Mouse (Mus musculus) heart, embryonic 13.5 days (tissue): Measurements from ENCODE around the gene Ets2. TPM values are rescaled to one million over a fixed set of nuclear protein-coding genes. Genes with fewer than 3 reads are reported as not detected.
"Not testable (repeated sequence)": the region's sequence is repeated elsewhere in the genome, so short reads cannot be mapped to it uniquely, and the experiment has no call there.

Source experiments
- ATAC-seq: fragments of 200-750 bp; cut with Nextera tagmentation; 2 replicates; pipeline ENCODE4 v1.8.0; 2017; ENCODE audit warnings: moderate TSS enrichment; ENCODE audit not compliant: insufficient number of reproducible peaks, low FRiP score, low TSS enrichment; ENCODE audit errors: extremely low read depth
- H3K27ac ChIP-seq: fragments of 300-500 bp; sonication (generic); replicated peaks from 2 replicates; pipeline ENCODE4 v1.5.1; 2015; ENCODE audit warnings: moderate library complexity, mild to moderate bottlenecking, inconsistent platforms
- H3K27me3 ChIP-seq: fragments of 300-500 bp; sonication (generic); replicated peaks from 2 replicates; pipeline ENCODE4 v1.6.1; 2015; ENCODE audit warnings: mild to moderate bottlenecking, inconsistent platforms
- H3K36me3 ChIP-seq: fragments of 300-500 bp; sonication (generic); 2 replicates; pipeline ENCODE4 v1.6.1; 2015; ENCODE audit warnings: mild to moderate bottlenecking, inconsistent platforms
- H3K4me1 ChIP-seq: fragments of 300-500 bp; sonication (generic); 2 replicates; pipeline ENCODE4 v1.6.1; 2015; ENCODE audit warnings: inconsistent platforms
- H3K4me2 ChIP-seq: fragments of 300-500 bp; sonication (generic); 2 replicates; pipeline ENCODE4 v1.6.1; 2015; ENCODE audit warnings: inconsistent platforms, mild to moderate bottlenecking, moderate library complexity
- H3K4me3 ChIP-seq: fragments of 300-500 bp; sonication (generic); 2 replicates; pipeline ENCODE4 v1.5.1; 2015; ENCODE audit warnings: moderate library complexity, mild to moderate bottlenecking, inconsistent platforms
- H3K9ac ChIP-seq: fragments of 300-500 bp; sonication (generic); 2 replicates; pipeline ENCODE4 v1.6.1; 2015; ENCODE audit warnings: inconsistent platforms, mild to moderate bottlenecking, moderate library complexity
- H3K9me3 ChIP-seq: fragments of 300-500 bp; sonication (generic); 2 replicates; pipeline ENCODE4 v1.6.1; 2016; ENCODE audit warnings: inconsistent platforms
- WGBS: fragments of 180-500 bp; shearing (Covaris S2); methylation state at CpG from one replicate; pipeline ENCODE4 v1.1.7; 2015; ENCODE audit warnings: mixed read lengths; 5-methylcytosine and 5-hydroxymethylcytosine counted together
- polyA plus RNA-seq: library from polyadenylated mRNA; unstranded; fragments of >200 nt; fragmentation: Nextera tagmentation; extraction: Ambion mirVana; gene quantifications from 2 replicates; pipeline ENCODE4 v1.2.1, GENCODE M21; 2015

The Ets2 gene
- polyA plus RNA-seq, 1 experiment from 2014 or later, result 44.9 TPM

DNA sequence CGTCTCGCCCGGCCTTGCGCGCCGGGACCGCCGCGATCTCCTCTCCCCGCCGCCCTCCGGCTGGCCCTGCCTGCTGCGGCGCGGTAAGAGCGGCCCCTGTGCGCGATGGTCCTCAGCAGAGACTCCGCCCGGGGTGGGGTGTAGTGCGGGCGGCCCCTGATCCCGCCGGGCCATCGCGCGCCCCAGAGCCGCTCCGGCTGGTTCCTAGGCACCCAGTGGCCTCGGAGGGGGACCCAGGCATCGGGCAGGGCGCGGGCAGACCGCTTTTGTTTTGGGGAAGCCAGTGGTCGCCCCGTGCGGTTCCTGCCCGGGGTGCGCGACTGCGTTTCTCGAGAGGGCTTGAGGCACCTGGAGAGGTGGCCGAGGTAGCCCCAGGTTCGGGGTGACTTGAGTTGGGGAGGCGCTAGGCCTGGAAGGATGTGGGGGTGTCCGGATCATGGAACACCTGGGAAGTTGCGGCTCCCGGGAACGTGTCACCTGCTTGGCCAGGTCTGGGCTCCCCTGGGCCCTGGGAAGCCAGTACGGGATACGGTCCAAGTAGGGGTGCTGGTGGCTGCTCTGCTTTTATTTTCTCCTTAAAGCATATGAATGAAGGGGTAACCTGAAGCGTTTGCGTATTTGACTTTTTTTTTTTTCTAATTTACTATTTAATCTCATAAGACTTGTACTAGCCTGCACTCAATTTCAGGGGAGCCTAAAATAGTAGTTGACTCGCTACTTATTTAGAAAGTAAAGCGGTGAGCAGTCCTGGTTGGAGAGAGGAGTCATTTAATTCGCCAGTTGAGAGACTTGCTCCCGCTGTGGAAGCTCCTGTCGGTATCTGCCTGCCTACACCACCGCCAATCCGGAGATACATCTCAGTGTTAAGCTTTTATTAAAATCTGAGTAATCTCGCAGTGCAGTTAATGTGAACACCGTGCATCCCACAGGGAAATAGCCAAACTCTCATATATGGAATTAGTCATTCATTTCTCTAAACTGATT lies 979 bp downstream of the Ets2 start:
- Histone ChIP-seq H3K36me3 (peaks cover 22% of the 10 kb centered on the region), H3K4me1 (peaks cover 37% of the 10 kb centered on the region), H3K4me3 (peak overlapping the region; percentile 97), H3K4me2 (peak overlapping the region; percentile 73), H3K9ac (peak overlapping the region; percentile 99), H3K27ac (peak overlapping the region; percentile 98), H3K9me3 (no peaks in the 10 kb centered on the region), H3K27me3 (no peaks in the 10 kb centered on the region)
- ATAC-seq, result peak; percentile 28; the same call in 1 of the 2 replicates
- 1% methylated on average over 62 of the region's 62 CpGs for WGBS

DNA sequence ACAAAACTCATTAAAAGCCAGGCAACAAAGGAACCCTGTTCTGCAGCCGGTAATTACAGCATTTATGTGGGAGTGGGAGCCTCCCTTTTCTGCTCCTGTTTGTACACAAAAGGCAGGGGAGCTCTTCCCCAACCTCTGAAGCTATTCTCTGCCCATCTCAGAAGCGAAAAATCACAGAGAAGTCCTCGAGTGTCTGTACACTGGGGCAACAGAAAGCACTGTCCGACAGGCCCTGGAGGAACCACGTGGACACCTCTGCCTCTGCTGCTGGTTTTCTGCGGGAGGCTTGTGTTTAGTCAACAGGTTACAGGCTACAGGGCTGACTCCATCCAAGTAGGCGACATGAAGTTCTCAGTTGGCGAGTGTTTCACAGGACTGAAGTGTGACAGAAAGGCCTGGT lies 2.1 kb downstream of the Ets2 start:
- Histone ChIP-seq H3K4me3 (peak overlapping the region; percentile 97), H3K36me3 (peaks cover 33% of the 10 kb centered on the region), H3K27ac (peak overlapping the region; percentile 79), H3K4me2 (peak overlapping the region; percentile 73), H3K4me1 (peaks cover 48% of the 10 kb centered on the region), H3K9me3 (no peaks in the 10 kb centered on the region), H3K9ac (peak overlapping the region; percentile 82), H3K27me3 (no peaks in the 10 kb centered on the region)
- 34% methylated on average over 8 of the region's 8 CpGs for WGBS
- no peak for ATAC-seq

DNA sequence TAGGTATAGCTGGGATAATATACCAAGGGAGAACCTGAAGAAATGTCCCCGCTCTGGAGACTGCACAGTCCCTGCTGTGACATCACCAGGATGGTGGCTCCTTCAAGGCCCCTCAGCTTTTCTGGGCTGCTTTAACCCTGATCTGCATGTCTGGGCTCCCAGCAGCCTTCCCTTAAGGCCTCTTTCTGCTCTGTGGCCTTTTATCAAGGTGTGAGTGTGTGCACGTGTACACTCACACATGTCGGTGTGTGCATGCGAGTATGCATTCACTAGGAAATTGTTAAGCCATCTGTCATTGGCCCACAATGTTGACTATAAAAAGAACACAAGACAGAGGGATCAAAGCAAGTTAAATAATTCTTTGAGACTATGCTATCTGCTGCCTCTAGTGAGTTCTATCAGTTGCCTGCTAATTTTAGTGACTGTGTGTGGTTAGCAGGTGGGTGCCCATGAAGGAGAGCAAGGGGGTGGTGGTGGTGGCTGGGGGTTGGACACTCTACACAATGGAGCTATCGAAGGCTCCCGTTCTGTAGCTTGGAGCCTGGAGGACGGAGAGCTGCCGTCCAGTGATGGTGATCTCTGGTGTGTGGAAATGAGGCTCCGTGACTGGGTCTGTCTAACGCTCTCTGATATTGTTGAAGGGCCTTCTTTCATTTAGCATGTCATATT lies 2.9 kb downstream of the Ets2 start:
- H3K9ac ChIP-seq, result peak overlapping the region; percentile 82
- ATAC-seq, result no peak
- H3K27me3 ChIP-seq, result no peaks in the 10 kb centered on the region
- no peaks in the 10 kb centered on the region for H3K9me3 ChIP-seq
- WGBS, result 37% methylated on average over 10 of the region's 10 CpGs
- H3K4me2 ChIP-seq, result peak overlapping the region; percentile 73
- H3K4me3 ChIP-seq, result peak overlapping the region; percentile 97
- peak overlapping the region; percentile 79 for H3K27ac ChIP-seq
- H3K36me3 ChIP-seq, result peaks cover 40% of the 10 kb centered on the region
- peaks cover 51% of the 10 kb centered on the region for H3K4me1 ChIP-seq

DNA sequence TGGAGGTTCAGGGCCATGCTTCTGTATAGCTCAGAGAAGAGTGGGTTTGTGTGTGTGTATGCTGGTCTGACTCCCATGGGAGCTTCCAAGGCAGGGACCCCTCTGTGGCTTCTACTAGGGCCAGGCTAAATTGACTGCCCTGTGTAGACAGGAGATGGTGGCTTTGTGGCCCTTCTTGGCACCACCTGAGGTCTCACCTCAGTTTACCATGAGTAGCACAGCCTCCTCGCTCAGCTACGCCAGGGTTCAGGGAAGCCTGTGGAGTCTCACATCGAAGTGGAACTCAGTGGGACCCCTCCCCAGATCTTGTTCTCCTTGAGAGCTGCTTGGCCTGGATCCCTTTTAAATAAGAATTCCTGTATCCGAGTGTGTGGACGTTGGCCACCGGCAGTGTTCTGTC lies 3.9 kb downstream of the Ets2 start:
- Histone ChIP-seq H3K27me3 (no peaks in the 10 kb centered on the region), H3K4me3 (peak overlapping the region; percentile 97), H3K4me1 (peaks cover 54% of the 10 kb centered on the region), H3K9ac (peak overlapping the region; percentile 82), H3K9me3 (no peaks in the 10 kb centered on the region), H3K36me3 (peaks cover 50% of the 10 kb centered on the region), H3K4me2 (peak overlapping the region; percentile 73), H3K27ac (peak overlapping the region; percentile 79)
- 75% methylated on average over 6 of the region's 6 CpGs for WGBS
- no peak for ATAC-seq

DNA sequence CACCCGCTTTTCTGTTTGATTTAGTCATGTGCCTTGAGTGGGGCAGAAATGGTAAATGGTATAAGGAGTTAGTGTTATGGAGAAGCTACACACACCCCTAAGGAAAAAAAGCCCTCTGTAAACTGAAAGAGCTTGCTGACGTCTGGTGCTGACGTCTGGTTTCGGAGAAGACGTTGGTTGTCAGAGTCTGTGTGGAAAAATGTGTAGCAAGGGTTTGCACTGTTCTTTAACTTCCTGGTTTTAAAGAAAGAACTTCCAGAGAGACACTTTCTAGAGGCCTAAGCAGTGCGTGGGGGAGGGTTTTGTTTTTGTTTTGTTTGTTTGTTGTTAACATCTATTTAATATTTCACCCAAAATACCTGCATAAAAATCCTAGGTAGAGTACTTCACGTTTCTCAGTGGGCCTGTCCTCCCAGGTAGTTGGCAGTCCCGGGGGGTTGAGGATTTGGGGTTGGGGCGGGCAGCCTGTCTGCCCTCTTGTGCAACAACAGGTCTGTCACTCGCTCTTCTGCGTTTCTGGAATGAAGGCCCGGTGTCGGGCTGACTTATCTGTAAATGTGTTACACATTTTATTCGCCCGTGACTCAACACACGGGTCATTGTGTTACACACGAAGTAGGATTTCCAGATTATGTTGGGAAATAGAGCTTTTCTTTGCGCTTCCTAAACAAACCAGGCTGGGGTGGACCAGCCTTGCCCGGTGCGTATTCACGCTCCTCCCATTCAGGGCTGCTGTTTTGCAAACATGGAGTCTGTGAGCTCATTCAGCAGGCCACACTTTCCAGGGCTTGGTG lies 6.5 kb downstream of the Ets2 start:
- Histone ChIP-seq H3K36me3 (peaks cover 74% of the 10 kb centered on the region), H3K4me1 (peaks cover 55% of the 10 kb centered on the region), H3K4me2 (peak overlapping the region; percentile 24), H3K9me3 (no peaks in the 10 kb centered on the region), H3K9ac (peak overlapping the region; percentile 52), H3K27me3 (no peaks in the 10 kb centered on the region), H3K27ac (peak overlapping the region; percentile 49), H3K4me3 (no peak overlapping the region)
- WGBS, result 65% methylated on average over 21 of the region's 21 CpGs
- no peak for ATAC-seq

DNA sequence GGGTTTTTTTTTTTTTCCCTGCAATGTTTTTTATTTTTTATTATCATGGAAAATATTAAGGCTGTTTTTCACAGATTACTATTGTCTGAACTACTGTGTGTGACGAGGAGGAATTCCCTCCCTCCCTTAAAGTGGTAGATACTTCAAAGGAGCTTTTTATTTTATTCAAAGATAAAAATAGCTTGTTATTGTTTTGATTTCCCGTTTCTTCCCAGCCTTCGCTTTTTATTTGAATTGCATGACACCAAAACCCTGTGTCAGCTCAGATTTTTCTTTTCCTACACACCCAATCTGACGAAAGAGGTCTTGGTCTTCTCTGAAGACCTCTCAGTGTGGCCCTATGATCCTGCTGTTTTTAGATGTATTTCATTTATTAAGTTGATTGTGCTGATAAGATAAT lies 7.3 kb downstream of the Ets2 start:
- peaks cover 80% of the 10 kb centered on the region for H3K36me3 ChIP-seq
- WGBS, result 64% methylated on average over 4 of the region's 4 CpGs
- no peak overlapping the region for H3K9ac ChIP-seq
- no peaks in the 10 kb centered on the region for H3K27me3 ChIP-seq
- H3K4me2 ChIP-seq, result no peak overlapping the region
- ATAC-seq, result no peak
- no peak overlapping the region for H3K4me3 ChIP-seq
- no peaks in the 10 kb centered on the region for H3K9me3 ChIP-seq
- H3K27ac ChIP-seq, result no peak overlapping the region
- peaks cover 49% of the 10 kb centered on the region for H3K4me1 ChIP-seq

DNA sequence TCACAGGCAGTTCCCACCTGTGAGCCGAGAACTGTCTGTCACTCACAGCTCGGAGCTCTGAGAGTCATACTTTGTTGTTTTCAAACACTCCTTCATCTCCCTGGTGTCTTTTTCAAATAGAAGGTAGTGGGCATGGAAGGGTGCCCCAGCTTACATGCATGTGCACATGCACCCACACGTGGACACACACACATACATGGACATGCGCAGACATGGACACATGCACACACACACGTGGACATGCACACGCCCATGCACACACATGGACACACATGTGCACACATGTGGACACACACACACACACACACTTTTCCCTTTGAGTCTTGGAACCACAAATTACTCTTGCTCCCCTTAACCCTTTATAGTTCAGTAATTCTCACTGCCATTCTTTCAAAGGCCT lies 8.3 kb downstream of the Ets2 start:
- Histone ChIP-seq H3K9me3 (no peaks in the 10 kb centered on the region), H3K9ac (no peak overlapping the region), H3K4me2 (no peak overlapping the region), H3K4me3 (no peak overlapping the region), H3K27me3 (no peaks in the 10 kb centered on the region), H3K27ac (no peak overlapping the region), H3K4me1 (peaks cover 40% of the 10 kb centered on the region), H3K36me3 (peaks cover 89% of the 10 kb centered on the region)
- ATAC-seq, result no peak
- 89% methylated on average over 6 of the region's 6 CpGs for WGBS

DNA sequence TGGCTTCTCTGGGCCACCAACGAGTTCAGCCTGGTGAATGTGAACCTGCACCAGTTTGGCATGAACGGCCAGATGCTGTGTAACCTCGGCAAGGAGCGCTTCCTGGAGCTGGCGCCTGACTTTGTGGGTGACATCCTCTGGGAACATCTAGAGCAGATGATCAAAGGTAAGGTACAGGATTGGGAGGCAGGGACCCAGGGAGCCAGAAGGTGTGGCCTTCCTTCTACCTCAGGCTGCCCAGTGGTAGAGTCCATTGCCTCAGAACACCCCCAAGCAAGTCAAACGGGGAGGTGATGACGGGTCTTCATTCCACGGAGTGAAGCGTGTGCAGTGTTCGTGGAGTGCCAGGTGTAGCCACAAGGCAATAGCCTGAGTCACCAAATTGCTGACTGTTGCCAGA lies 10.2 kb downstream of the Ets2 start:
- H3K9me3 ChIP-seq, result no peaks in the 10 kb centered on the region
- no peak overlapping the region for H3K9ac ChIP-seq
- H3K4me1 ChIP-seq, result peaks cover 26% of the 10 kb centered on the region
- 88% methylated on average over 10 of the region's 10 CpGs for WGBS
- H3K36me3 ChIP-seq, result peaks cover 93% of the 10 kb centered on the region
- no peaks in the 10 kb centered on the region for H3K27me3 ChIP-seq
- no peak for ATAC-seq
- no peak overlapping the region for H3K4me3 ChIP-seq
- H3K4me2 ChIP-seq, result no peak overlapping the region
- no peak overlapping the region for H3K27ac ChIP-seq

DNA sequence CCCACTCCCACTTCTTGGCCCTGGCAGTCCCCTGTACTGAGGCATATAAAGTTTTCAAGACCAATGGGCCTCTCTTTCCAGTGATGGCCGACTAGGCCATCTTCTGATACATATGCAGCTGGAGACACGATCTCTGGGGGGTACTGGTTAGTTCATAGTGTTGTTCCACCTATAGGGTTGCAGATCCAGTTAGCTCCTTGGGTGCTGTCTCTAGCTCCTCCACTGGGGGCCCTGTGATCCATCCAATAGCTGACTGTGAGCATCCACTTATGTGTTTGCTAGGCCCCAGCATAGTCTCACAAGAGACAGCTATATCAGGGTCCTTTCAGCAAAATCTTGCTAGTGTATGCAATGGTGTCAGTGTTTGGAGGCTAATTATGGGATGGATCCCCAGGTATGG lies 11.2 kb downstream of the Ets2 start:
- WGBS, result 72% methylated on average over 2 of the region's 2 CpGs

DNA sequence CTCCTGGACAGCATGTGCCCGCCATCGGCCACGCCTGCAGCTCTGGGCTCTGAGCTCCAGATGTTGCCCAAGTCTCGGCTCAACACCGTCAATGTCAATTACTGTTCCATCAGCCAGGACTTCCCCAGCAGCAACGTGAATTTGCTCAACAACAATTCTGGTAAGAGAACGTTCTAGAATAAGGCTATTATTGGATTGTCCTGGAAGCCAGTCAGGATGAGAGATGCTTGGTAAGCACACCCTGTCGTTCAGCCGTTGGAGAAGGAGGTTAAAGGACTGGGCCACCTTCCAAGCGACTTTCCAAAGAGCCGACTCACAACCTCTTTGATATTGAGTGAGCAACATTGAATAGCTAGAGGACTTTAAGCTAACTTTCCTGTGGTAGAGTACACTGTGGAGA lies 13.2 kb downstream of the Ets2 start:
- no peak overlapping the region for H3K9ac ChIP-seq
- peaks cover 98% of the 10 kb centered on the region for H3K36me3 ChIP-seq
- no peak overlapping the region for H3K4me3 ChIP-seq
- peaks cover 9% of the 10 kb centered on the region; the same call in 1 of the 2 replicates for H3K4me1 ChIP-seq
- no peak for ATAC-seq
- no peaks in the 10 kb centered on the region for H3K27me3 ChIP-seq
- no peaks in the 10 kb centered on the region for H3K9me3 ChIP-seq
- no peak overlapping the region for H3K4me2 ChIP-seq
- 87% methylated on average over 11 of the region's 11 CpGs for WGBS
- H3K27ac ChIP-seq, result no peak overlapping the region

More for the DNA sequence above, 11.2 kb downstream of the Ets2 start:
- not testable (repeated sequence) for H3K27me3 ChIP-seq, H3K9ac ChIP-seq, H3K4me2 ChIP-seq, H3K4me3 ChIP-seq, H3K27ac ChIP-seq, H3K9me3 ChIP-seq, ATAC-seq
- Histone ChIP-seq H3K4me1 (peaks cover 22% of the 10 kb centered on the region), H3K36me3 (peaks cover 96% of the 10 kb centered on the region)
